Mouse (Mus musculus) hindbrain, embryonic 16.5 days (tissue): ENCODE results near the gene Olfr282. TPM values are rescaled to one million over a fixed set of nuclear protein-coding genes. Genes with fewer than 3 reads are reported as not detected.
"Not testable (repeated sequence)": the region's sequence is repeated elsewhere in the genome, so short reads cannot be mapped to it uniquely, and the experiment has no call there.

Experiments used
- ATAC-seq: fragments of 200-750 bp; cut with Nextera tagmentation; 2 replicates; pipeline ENCODE4 v1.8.0; 2017; ENCODE audit warnings: moderate TSS enrichment, moderate library complexity
- H3K27ac ChIP-seq: fragments of 300-500 bp; sonication (generic); 2 replicates; pipeline ENCODE4 v1.5.1; 2014; ENCODE audit warnings: low read depth, mild to moderate bottlenecking, control low read depth, low read length, moderate library complexity
- H3K27me3 ChIP-seq: fragments of 300-500 bp; sonication (generic); replicated peaks from 2 replicates; pipeline ENCODE4 v1.6.1; 2014; ENCODE audit warnings: low read length; ENCODE audit not compliant: control insufficient read depth, insufficient read depth
- H3K36me3 ChIP-seq: fragments of 300-500 bp; sonication (generic); 2 replicates; pipeline ENCODE4 v1.6.1; 2014; ENCODE audit warnings: mild to moderate bottlenecking, low read length, moderate library complexity, mixed read lengths; ENCODE audit not compliant: control insufficient read depth, insufficient read depth
- H3K4me1 ChIP-seq: fragments of 300-500 bp; sonication (generic); 2 replicates; pipeline ENCODE4 v1.6.1; 2014; ENCODE audit warnings: low read depth, low read length; ENCODE audit not compliant: control insufficient read depth, insufficient read depth
- H3K4me2 ChIP-seq: fragments of 300-500 bp; sonication (generic); 2 replicates; pipeline ENCODE4 v1.6.1; 2014; ENCODE audit warnings: mild to moderate bottlenecking, low read length, control low read depth, moderate library complexity
- H3K4me3 ChIP-seq: fragments of 300-500 bp; sonication (generic); 2 replicates; pipeline ENCODE4 v1.5.1; 2014; ENCODE audit warnings: mild to moderate bottlenecking, low read length, control low read depth, moderate library complexity
- H3K9ac ChIP-seq: fragments of 300-500 bp; sonication (generic); 2 replicates; pipeline ENCODE4 v1.6.1; 2014; ENCODE audit warnings: low read depth, mild to moderate bottlenecking, control low read depth, low read length, moderate library complexity
- H3K9me3 ChIP-seq: fragments of 300-500 bp; sonication (generic); 2 replicates; pipeline ENCODE4 v1.6.1; 2014; ENCODE audit warnings: mild to moderate bottlenecking, low read length, moderate library complexity; ENCODE audit not compliant: control insufficient read depth
- WGBS: fragments of 180-500 bp; shearing (Covaris S2); extraction: QIAGEN DNeasy Blood & Tissue Kit; methylation state at CpG from one replicate; pipeline ENCODE4 v1.1.7; 2014; 5-methylcytosine and 5-hydroxymethylcytosine counted together
- polyA plus RNA-seq: library from polyadenylated mRNA; unstranded; fragments of >200 nt; fragmentation: Nextera tagmentation; extraction: Ambion mirVana; gene quantifications from 2 replicates; pipeline ENCODE4 v1.2.1, GENCODE M21; 2015

The Olfr282 gene
- not detected in 2 replicates for polyA plus RNA-seq

- not testable (repeated sequence) for H3K4me1 ChIP-seq, H3K27me3 ChIP-seq, ATAC-seq, H3K9me3 ChIP-seq, H3K4me3 ChIP-seq, H3K4me2 ChIP-seq, H3K36me3 ChIP-seq, H3K9ac ChIP-seq, H3K27ac ChIP-seq
- WGBS, result 85% methylated on average over 5 of the region's 5 CpGs
Observed at GRCm38 (mm10) chr15:98430925-98431324, at the start of gene Olfr282. Olfr282 (plus strand) TSS chr15:98431225.

- Histone ChIP-seq H3K4me3 (no peak overlapping the region), H3K27me3 (no peaks in the 10 kb centered on the region), H3K4me1 (no peaks in the 10 kb centered on the region), H3K27ac (no peak overlapping the region), H3K9ac (no peak overlapping the region), H3K4me2 (no peak overlapping the region), H3K36me3 (no peaks in the 10 kb centered on the region), H3K9me3 (no peaks in the 10 kb centered on the region)
- ATAC-seq, result no peak
- 80% methylated on average over 2 of the region's 2 CpGs for WGBS
Observed at GRCm38 (mm10) chr15:98387621-98388020, 43.4 kb upstream of the Olfr282 start.

- peak; percentile 61; the same call in 1 of the 2 replicates for ATAC-seq
- no peaks in the 10 kb centered on the region for H3K4me1 ChIP-seq
- WGBS, result 32% methylated on average over 7 of the region's 7 CpGs
- H3K27ac ChIP-seq, result no peak overlapping the region
- H3K27me3 ChIP-seq, result no peaks in the 10 kb centered on the region
- no peaks in the 10 kb centered on the region for H3K36me3 ChIP-seq
- H3K9me3 ChIP-seq, result no peaks in the 10 kb centered on the region
- no peak overlapping the region for H3K4me2 ChIP-seq
- H3K4me3 ChIP-seq, result no peak overlapping the region
- H3K9ac ChIP-seq, result no peak overlapping the region
Observed at GRCm38 (mm10) chr15:98389796-98390195, 41.2 kb upstream of the Olfr282 start.

- H3K4me3 ChIP-seq, result no peak overlapping the region
- H3K9ac ChIP-seq, result no peak overlapping the region
- no peaks in the 10 kb centered on the region for H3K36me3 ChIP-seq
- no peaks in the 10 kb centered on the region for H3K9me3 ChIP-seq
- no peak overlapping the region for H3K27ac ChIP-seq
- no peaks in the 10 kb centered on the region for H3K4me1 ChIP-seq
- no peak for ATAC-seq
- 71% methylated on average over 10 of the region's 10 CpGs for WGBS
- H3K27me3 ChIP-seq, result no peaks in the 10 kb centered on the region
- H3K4me2 ChIP-seq, result no peak overlapping the region
Observed at GRCm38 (mm10) chr15:98391081-98391902, 39.7 kb upstream of the Olfr282 start.

DNA sequence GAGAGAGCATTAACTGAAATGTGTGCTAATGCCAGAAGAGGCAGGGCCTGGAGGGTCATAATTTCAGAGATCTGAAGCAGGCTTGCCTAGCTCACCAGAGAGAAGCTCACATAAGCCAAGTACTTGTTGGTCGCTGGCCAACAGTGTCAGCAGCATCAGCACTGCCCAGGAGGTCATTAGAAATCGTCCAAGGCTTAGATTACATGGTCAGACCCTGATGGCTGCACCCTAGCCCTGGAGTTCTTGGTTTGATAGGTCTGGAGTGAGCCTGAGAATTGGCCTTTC is 39.2 kb upstream of the Olfr282 start:
- 40% methylated on average over 2 of the region's 2 CpGs for WGBS
- no peaks in the 10 kb centered on the region for H3K36me3 ChIP-seq
- H3K4me1 ChIP-seq, result no peaks in the 10 kb centered on the region
- no peak overlapping the region for H3K4me3 ChIP-seq
- H3K27me3 ChIP-seq, result no peaks in the 10 kb centered on the region
- H3K27ac ChIP-seq, result no peak overlapping the region
- no peaks in the 10 kb centered on the region for H3K9me3 ChIP-seq
- ATAC-seq, result no peak
- H3K9ac ChIP-seq, result no peak overlapping the region
- no peak overlapping the region for H3K4me2 ChIP-seq

- no peaks in the 10 kb centered on the region for H3K9me3 ChIP-seq
- no peak for ATAC-seq
- no peak overlapping the region for H3K4me2 ChIP-seq
- no peaks in the 10 kb centered on the region for H3K4me1 ChIP-seq
- no peak overlapping the region for H3K27ac ChIP-seq
- no peaks in the 10 kb centered on the region for H3K36me3 ChIP-seq
- WGBS, result 79% methylated on average over 1 of the region's 1 CpGs
- no peak overlapping the region for H3K9ac ChIP-seq
- H3K27me3 ChIP-seq, result no peaks in the 10 kb centered on the region
- H3K4me3 ChIP-seq, result no peak overlapping the region
Observed at GRCm38 (mm10) chr15:98397136-98397535, 33.9 kb upstream of the Olfr282 start.

- H3K27ac ChIP-seq, result no peak overlapping the region
- no peaks in the 10 kb centered on the region for H3K9me3 ChIP-seq
- H3K9ac ChIP-seq, result no peak overlapping the region
- H3K4me1 ChIP-seq, result peaks cover 2% of the 10 kb centered on the region; the same call in 1 of the 2 replicates
- no peak overlapping the region for H3K4me2 ChIP-seq
- 80% methylated on average over 10 of the region's 10 CpGs for WGBS
- no peak for ATAC-seq
- no peaks in the 10 kb centered on the region for H3K36me3 ChIP-seq
- no peak overlapping the region for H3K4me3 ChIP-seq
- no peaks in the 10 kb centered on the region for H3K27me3 ChIP-seq
Observed at GRCm38 (mm10) chr15:98402356-98402755, 28.7 kb upstream of the Olfr282 start.

DNA sequence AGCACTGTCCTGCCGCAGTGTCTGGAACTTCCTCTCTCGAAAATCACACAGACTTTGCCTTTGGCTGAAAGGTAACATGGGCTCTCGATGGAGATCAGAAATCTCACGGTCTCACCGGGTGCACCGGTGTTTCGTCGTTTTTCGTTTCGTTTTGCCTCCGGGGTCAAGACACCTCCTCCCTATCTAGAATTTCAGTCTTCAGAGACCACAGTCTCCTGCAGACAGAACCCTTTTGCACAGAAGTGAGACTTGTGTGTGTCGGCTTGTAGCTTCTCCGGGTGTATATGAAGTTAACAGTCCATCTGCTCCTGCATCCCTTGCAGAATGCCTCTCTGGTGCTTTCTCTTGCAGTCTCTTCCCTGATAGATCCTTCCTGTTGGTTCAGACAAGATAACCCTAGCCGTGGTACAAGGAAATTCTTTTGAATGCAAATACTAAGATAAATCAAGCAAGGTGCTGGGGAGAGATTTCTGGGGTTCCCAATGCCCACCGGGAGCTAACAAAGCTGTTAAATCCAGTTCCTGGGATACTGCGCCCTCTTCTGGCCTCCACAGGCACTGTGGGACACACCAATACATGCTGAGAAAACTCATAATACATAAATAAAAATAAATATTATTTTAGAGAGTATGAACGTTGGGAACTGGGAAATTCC is 22.5 kb upstream of the Olfr282 start:
- no peak for ATAC-seq
- H3K9me3 ChIP-seq, result no peaks in the 10 kb centered on the region
- H3K4me2 ChIP-seq, result no peak overlapping the region
- no peak overlapping the region for H3K4me3 ChIP-seq
- 80% methylated on average over 17 of the region's 17 CpGs for WGBS
- H3K9ac ChIP-seq, result no peak overlapping the region
- H3K36me3 ChIP-seq, result no peaks in the 10 kb centered on the region
- H3K4me1 ChIP-seq, result no peaks in the 10 kb centered on the region
- H3K27ac ChIP-seq, result no peak overlapping the region
- H3K27me3 ChIP-seq, result no peaks in the 10 kb centered on the region

DNA sequence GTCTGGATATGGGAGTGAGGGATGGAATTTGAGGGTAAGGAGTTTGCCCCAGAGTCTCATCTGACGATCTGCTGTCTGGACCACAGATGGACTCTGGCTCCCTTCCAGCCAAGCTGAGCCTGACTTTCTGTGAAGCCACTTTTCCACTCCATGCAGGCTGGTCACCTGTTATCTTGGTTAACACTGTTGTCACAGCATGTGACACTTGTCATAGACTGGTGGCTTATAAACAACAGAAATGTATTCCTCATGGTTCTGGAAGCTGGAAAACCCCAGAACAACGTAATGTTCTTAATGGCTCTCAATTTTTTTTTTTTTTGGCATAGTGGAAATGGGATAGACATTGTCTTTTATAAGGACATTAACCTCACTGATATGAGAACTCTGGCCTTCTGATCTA is 21.4 kb upstream of the Olfr282 start:
- Histone ChIP-seq H3K9ac (no peak overlapping the region), H3K4me3 (no peak overlapping the region), H3K36me3 (no peaks in the 10 kb centered on the region), H3K27me3 (no peaks in the 10 kb centered on the region), H3K9me3 (no peaks in the 10 kb centered on the region), H3K4me2 (no peak overlapping the region), H3K4me1 (no peaks in the 10 kb centered on the region), H3K27ac (no peak overlapping the region)
- ATAC-seq, result no peak
- 87% methylated on average over 2 of the region's 2 CpGs for WGBS
